Mouse (Mus musculus) neural tube, embryonic 15.5 days (tissue): ENCODE data around the gene Mob3a. TPM values are rescaled to one million over a fixed set of nuclear protein-coding genes. Genes with fewer than 3 reads are reported as not detected.

Experiments used
- polyA plus RNA-seq: library from polyadenylated mRNA; unstranded; fragments of >200 nt; fragmentation: Nextera tagmentation; extraction: Ambion mirVana; gene quantifications from 2 replicates; pipeline ENCODE4 v1.2.1, GENCODE M21; 2015

The Mob3a gene
- polyA plus RNA-seq, 1 experiment from 2014 or later = 53.0 TPM

Other genes starting within 250 kb of the Mob3a start
- gene Onecut3, start 207.1 kb downstream of the Mob3a start, polyA plus RNA-seq = 0.63 and 1.0 TPM in 2 replicates
- gene Atp8b3, start 162.9 kb downstream of the Mob3a start, polyA plus RNA-seq = 1.4 and 1.5 TPM in 2 replicates
- 29.5 TPM in 2 replicates for gene Rexo1, start 140.4 kb downstream of the Mob3a start, polyA plus RNA-seq
- 6.5 TPM in 2 replicates for gene Klf16, start 124.7 kb downstream of the Mob3a start, polyA plus RNA-seq
- 148 and 152 TPM in 2 replicates for gene Abhd17a, start 111.6 kb downstream of the Mob3a start, polyA plus RNA-seq
- gene Scamp4, start 99.1 kb downstream of the Mob3a start, polyA plus RNA-seq = 68.2 and 79.8 TPM in 2 replicates
- gene Adat3, start 99.1 kb downstream of the Mob3a start, polyA plus RNA-seq = 5.0 and 7.0 TPM in 2 replicates
- gene Gm49322, start 96.0 kb downstream of the Mob3a start, polyA plus RNA-seq = 3.0 and 3.2 TPM in 2 replicates
- 106 and 118 TPM in 2 replicates for gene Csnk1g2, start 79.1 kb downstream of the Mob3a start, polyA plus RNA-seq
- 91.9 and 92.1 TPM in 2 replicates for gene Btbd2, start 44.9 kb downstream of the Mob3a start, polyA plus RNA-seq
- gene Mknk2, start 23.9 kb downstream of the Mob3a start, polyA plus RNA-seq = 56.2 and 70.3 TPM in 2 replicates
- 43.3 and 46.8 TPM in 2 replicates for gene Izumo4, start 207 bp upstream of the Mob3a start, polyA plus RNA-seq
- 108 and 115 TPM in 2 replicates for gene Ap3d1, start 40.3 kb upstream of the Mob3a start, polyA plus RNA-seq
- 19.3 and 20.3 TPM in 2 replicates for gene Dot1l, start 53.2 kb upstream of the Mob3a start, polyA plus RNA-seq
- 53.3 and 59.8 TPM in 2 replicates for gene Sf3a2, start 96.2 kb upstream of the Mob3a start, polyA plus RNA-seq
- 135 and 146 TPM in 2 replicates for gene Plekhj1, start 96.6 kb upstream of the Mob3a start, polyA plus RNA-seq
- not detected in 2 replicates for gene Amh, start 103.3 kb upstream of the Mob3a start, polyA plus RNA-seq
- gene Jsrp1, start 111.5 kb upstream of the Mob3a start, polyA plus RNA-seq = 1.2 and 2.5 TPM in 2 replicates
- gene Oaz1, start 124.7 kb upstream of the Mob3a start, polyA plus RNA-seq = 1,221 and 1,325 TPM in 2 replicates
- 14.6 and 18.6 TPM in 2 replicates for gene Lingo3, start 142.1 kb upstream of the Mob3a start, polyA plus RNA-seq
- 226 and 240 TPM in 2 replicates for gene Lsm7, start 153.2 kb upstream of the Mob3a start, polyA plus RNA-seq
- 78.6 and 84.1 TPM in 2 replicates for gene Sppl2b, start 153.3 kb upstream of the Mob3a start, polyA plus RNA-seq
- 0.09 and 0.35 TPM in 2 replicates for gene Tmprss9, start 169.9 kb upstream of the Mob3a start, polyA plus RNA-seq
- 333 and 359 TPM in 2 replicates for gene Timm13, start 199.0 kb upstream of the Mob3a start, polyA plus RNA-seq
- gene Lmnb2, start 216.3 kb upstream of the Mob3a start, polyA plus RNA-seq = 39.0 and 39.9 TPM in 2 replicates
- 9.0 and 11.1 TPM in 2 replicates for gene Gadd45b, start 228.1 kb upstream of the Mob3a start, polyA plus RNA-seq